Mouse (Mus musculus): ENCODE data around the gene Pbx3. TPM values are rescaled to one million over a fixed set of nuclear protein-coding genes. Genes with fewer than 3 reads are reported as not detected.

Pbx3 gene
- polyA plus RNA-seq, 1 experiment from 2014 or later, result 87.4 TPM

DNA sequence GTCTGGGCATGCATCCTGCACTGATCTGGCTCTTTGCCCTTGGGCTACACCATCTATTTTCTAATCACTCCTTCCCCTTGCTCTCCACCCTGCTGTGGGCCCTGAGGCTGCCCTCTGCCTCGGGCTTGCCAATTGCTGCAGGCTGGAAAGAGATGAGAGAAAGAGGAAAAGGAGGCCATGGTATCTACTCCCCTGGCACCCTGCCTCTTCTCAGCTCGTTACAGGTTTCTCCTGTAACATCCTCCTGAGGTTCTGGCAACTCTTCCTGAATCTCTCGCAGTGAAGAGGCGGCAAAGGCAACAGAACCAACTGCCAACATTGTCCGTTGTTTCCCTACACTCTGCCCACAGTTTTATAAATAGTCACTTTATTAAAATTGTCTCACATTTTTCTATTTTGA, 179.7 kb downstream of the Pbx3 start:
- 79% methylated on average over 5 of the region's 5 CpGs for WGBS

DNA sequence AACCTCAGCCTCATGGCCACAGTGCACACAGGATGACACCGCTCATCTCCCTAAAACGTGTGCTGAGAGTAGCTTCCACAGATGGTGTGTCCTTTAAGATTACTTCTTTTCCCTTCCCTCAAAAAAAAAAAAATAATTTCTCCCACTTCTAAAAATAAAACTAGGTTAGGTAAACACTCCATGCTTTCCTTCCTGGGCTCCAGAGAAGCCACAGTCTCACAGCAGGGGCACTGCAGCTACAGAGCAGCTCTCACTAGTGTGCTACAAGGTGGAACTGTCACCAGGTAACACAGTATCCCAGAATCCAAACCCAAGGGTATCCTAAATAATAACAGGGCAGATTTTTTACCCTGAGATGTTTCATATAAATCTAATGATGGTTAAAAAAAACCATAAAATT, 185.6 kb downstream of the Pbx3 start:
- Histone ChIP-seq H3K27ac (ENCODE audit: low read depth, low read length) (no peak overlapping the region), H3K4me1 (replicated peaks; ENCODE audit: control insufficient read depth, insufficient read depth, low read length) (no peaks in the 10 kb centered on the region), H3K9me3 (ENCODE audit: control insufficient read depth, low read length) (no peaks in the 10 kb centered on the region), H3K4me3 (ENCODE audit: low read depth, low read length) (no peak overlapping the region), H3K4me2 (replicated peaks; ENCODE audit: low read depth, low read length) (no peak overlapping the region), H3K36me3 (ENCODE audit: control insufficient read depth, insufficient read depth, low read length) (no peaks in the 10 kb centered on the region), H3K9ac (ENCODE audit: low read depth, low read length) (no peak overlapping the region), H3K27me3 (ENCODE audit: control insufficient read depth, insufficient read depth, low read length) (no peaks in the 10 kb centered on the region)
- DNase-seq (ENCODE audit: low spot score) (no peak), ATAC-seq (ENCODE audit: low FRiP score) (no peak)
- WGBS, result 92% methylated on average over 2 of the region's 2 CpGs

More for the DNA sequence above, 179.7 kb downstream of the Pbx3 start:
- H3K9me3 ChIP-seq (ENCODE audit: control insufficient read depth, low read length), result no peaks in the 10 kb centered on the region
- H3K36me3 ChIP-seq (ENCODE audit: control insufficient read depth, insufficient read depth, low read length), result no peaks in the 10 kb centered on the region
- H3K9ac ChIP-seq (ENCODE audit: low read depth, low read length), result no peak overlapping the region
- no peaks in the 10 kb centered on the region for H3K4me1 ChIP-seq (replicated peaks; ENCODE audit: control insufficient read depth, insufficient read depth, low read length)
- no peak overlapping the region for H3K4me2 ChIP-seq (replicated peaks; ENCODE audit: low read depth, low read length)
- no peak overlapping the region for H3K4me3 ChIP-seq (ENCODE audit: low read depth, low read length)
- ATAC-seq (ENCODE audit: low FRiP score) (no peak), DNase-seq (ENCODE audit: low spot score) (no peak)
- H3K27ac ChIP-seq (ENCODE audit: low read depth, low read length), result no peak overlapping the region
- no peaks in the 10 kb centered on the region for H3K27me3 ChIP-seq (ENCODE audit: control insufficient read depth, insufficient read depth, low read length)

DNA sequence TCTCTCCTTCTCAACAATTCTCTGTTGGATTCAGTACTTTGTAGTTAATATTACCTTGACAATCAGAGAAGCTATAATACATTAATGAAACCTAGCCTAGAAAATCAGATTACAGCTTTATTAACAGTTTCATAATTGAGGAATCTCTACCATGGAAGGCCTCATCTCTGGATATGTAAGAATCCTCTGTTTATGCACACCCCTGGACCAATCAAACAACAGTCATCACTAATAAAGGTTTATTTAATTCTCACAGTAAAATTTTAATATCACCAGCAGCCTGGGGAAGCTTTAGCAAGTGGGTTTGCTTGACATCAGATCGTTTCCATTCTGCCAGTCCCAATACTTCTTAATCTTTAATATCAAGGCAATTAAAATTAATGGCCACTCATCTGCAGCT, 191.3 kb downstream of the Pbx3 start:
- H3K27ac ChIP-seq (ENCODE audit: low read depth, low read length), result no peak overlapping the region
- no peaks in the 10 kb centered on the region for H3K27me3 ChIP-seq (ENCODE audit: control insufficient read depth, insufficient read depth, low read length)
- H3K4me3 ChIP-seq (ENCODE audit: low read depth, low read length), result no peak overlapping the region
- H3K9ac ChIP-seq (ENCODE audit: low read depth, low read length), result no peak overlapping the region
- no peaks in the 10 kb centered on the region for H3K9me3 ChIP-seq (ENCODE audit: control insufficient read depth, low read length)
- 0 out of 2 replicates have a peak, but pooled peaks cover 2% of the 10 kb centered on the region for H3K36me3 ChIP-seq (ENCODE audit: control insufficient read depth, insufficient read depth, low read length)
- ATAC-seq (ENCODE audit: low FRiP score) (no peak), DNase-seq (ENCODE audit: low spot score) (no peak)
- WGBS, result 81% methylated on average over 1 of the region's 1 CpGs
- no peak overlapping the region for H3K4me2 ChIP-seq (replicated peaks; ENCODE audit: low read depth, low read length)
- no peaks in the 10 kb centered on the region; the same call in 1 of the 2 replicates for H3K4me1 ChIP-seq (replicated peaks; ENCODE audit: control insufficient read depth, insufficient read depth, low read length)

DNA sequence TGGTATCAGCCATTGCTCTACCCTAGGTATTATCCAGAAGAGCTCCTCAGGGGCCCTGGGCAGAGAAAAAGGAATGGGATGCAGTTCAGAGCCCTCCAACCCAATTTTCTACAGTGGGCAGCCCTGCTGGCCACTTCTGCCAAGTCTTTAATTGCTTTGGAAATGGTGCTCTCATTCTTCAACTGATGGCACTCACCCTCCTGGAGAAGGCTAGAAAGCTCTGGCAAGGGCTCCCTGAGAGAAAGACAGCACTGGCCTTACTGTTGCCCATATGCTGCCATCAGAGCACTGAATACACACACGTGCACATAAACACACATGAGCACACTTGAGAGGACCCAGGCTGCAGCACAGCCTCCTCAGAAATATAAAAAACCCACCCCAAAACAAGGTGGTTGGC, 193.6 kb downstream of the Pbx3 start:
- no peak for ATAC-seq (ENCODE audit: low FRiP score)

DNA sequence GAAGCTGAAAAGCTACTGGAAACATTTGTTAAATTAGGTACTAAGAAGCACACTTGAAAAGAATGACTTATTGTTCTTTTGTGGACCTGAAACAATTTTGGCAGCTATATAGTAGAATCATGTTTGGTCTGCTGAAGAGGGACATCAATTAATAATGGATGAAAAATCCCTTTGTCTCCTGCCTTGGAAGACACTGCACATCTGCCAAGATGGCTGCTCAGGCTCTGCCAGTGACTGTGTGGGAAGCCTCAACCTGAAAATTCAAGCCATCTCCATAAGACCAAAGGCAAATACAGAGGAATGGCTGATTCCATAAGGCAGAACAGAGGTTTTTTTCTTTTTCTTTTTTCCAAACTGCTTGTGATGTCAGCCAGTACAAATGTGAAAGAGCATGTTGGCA, 194.3 kb downstream of the Pbx3 start:
- Histone ChIP-seq H3K27me3 (ENCODE audit: control insufficient read depth, insufficient read depth, low read length) (no peaks in the 10 kb centered on the region), H3K9ac (ENCODE audit: low read depth, low read length) (no peak overlapping the region), H3K36me3 (ENCODE audit: control insufficient read depth, insufficient read depth, low read length) (0 out of 2 replicates have a peak, but pooled peaks cover 2% of the 10 kb centered on the region), H3K27ac (ENCODE audit: low read depth, low read length) (no peak overlapping the region), H3K9me3 (ENCODE audit: control insufficient read depth, low read length) (no peaks in the 10 kb centered on the region), H3K4me3 (ENCODE audit: low read depth, low read length) (no peak overlapping the region), H3K4me1 (replicated peaks; ENCODE audit: control insufficient read depth, insufficient read depth, low read length) (peaks cover 2% of the 10 kb centered on the region; the same call in 1 of the 2 replicates), H3K4me2 (replicated peaks; ENCODE audit: low read depth, low read length) (no peak overlapping the region)
- no peak for DNase-seq (ENCODE audit: low spot score)
- no peak for ATAC-seq (ENCODE audit: low FRiP score)

More for the DNA sequence above, 193.6 kb downstream of the Pbx3 start:
- H3K36me3 ChIP-seq (ENCODE audit: control insufficient read depth, insufficient read depth, low read length), result 0 out of 2 replicates have a peak, but pooled peaks cover 2% of the 10 kb centered on the region
- 88% methylated on average over 1 of the region's 1 CpGs for WGBS
- no peak for DNase-seq (ENCODE audit: low spot score)
- H3K27ac ChIP-seq (ENCODE audit: low read depth, low read length), result no peak overlapping the region
- H3K27me3 ChIP-seq (ENCODE audit: control insufficient read depth, insufficient read depth, low read length), result no peaks in the 10 kb centered on the region
- no peak overlapping the region for H3K9ac ChIP-seq (ENCODE audit: low read depth, low read length)
- no peak overlapping the region for H3K4me3 ChIP-seq (ENCODE audit: low read depth, low read length)
- no peaks in the 10 kb centered on the region for H3K9me3 ChIP-seq (ENCODE audit: control insufficient read depth, low read length)
- peaks cover 2% of the 10 kb centered on the region; the same call in 1 of the 2 replicates for H3K4me1 ChIP-seq (replicated peaks; ENCODE audit: control insufficient read depth, insufficient read depth, low read length)
- no peak overlapping the region for H3K4me2 ChIP-seq (replicated peaks; ENCODE audit: low read depth, low read length)

GRCm38 (mm10) chr2:34170424-34170823, 202.5 kb downstream of the Pbx3 start:
- Histone ChIP-seq H3K4me2 (replicated peaks; ENCODE audit: low read depth, low read length) (no peak overlapping the region), H3K36me3 (ENCODE audit: control insufficient read depth, insufficient read depth, low read length) (0 out of 2 replicates have a peak, but pooled peaks cover 2% of the 10 kb centered on the region), H3K27me3 (ENCODE audit: control insufficient read depth, insufficient read depth, low read length) (no peaks in the 10 kb centered on the region), H3K9me3 (ENCODE audit: control insufficient read depth, low read length) (no peaks in the 10 kb centered on the region), H3K9ac (ENCODE audit: low read depth, low read length) (no peak overlapping the region), H3K27ac (ENCODE audit: low read depth, low read length) (no peak overlapping the region), H3K4me1 (replicated peaks; ENCODE audit: control insufficient read depth, insufficient read depth, low read length) (no peaks in the 10 kb centered on the region), H3K4me3 (ENCODE audit: low read depth, low read length) (no peak overlapping the region)
- DNase-seq (ENCODE audit: low spot score) (no peak), ATAC-seq (ENCODE audit: low FRiP score) (no peak)
- 95% methylated on average over 2 of the region's 2 CpGs for WGBS

- no peak overlapping the region for H3K4me2 ChIP-seq (replicated peaks; ENCODE audit: low read depth, low read length)
- ATAC-seq (ENCODE audit: low FRiP score) (no peak), DNase-seq (ENCODE audit: low spot score) (no peak)
- no peak overlapping the region for H3K9ac ChIP-seq (ENCODE audit: low read depth, low read length)
- no peaks in the 10 kb centered on the region for H3K27me3 ChIP-seq (ENCODE audit: control insufficient read depth, insufficient read depth, low read length)
- 86% methylated on average over 2 of the region's 2 CpGs for whole genome bisulfite sequencing
- H3K36me3 ChIP-seq (ENCODE audit: control insufficient read depth, insufficient read depth, low read length), result 0 out of 2 replicates have a peak, but pooled peaks cover 2% of the 10 kb centered on the region
- no peak overlapping the region for H3K27ac ChIP-seq (ENCODE audit: low read depth, low read length)
- H3K4me3 ChIP-seq (ENCODE audit: low read depth, low read length), result no peak overlapping the region
- H3K9me3 ChIP-seq (ENCODE audit: control insufficient read depth, low read length), result no peaks in the 10 kb centered on the region
- no peaks in the 10 kb centered on the region for H3K4me1 ChIP-seq (replicated peaks; ENCODE audit: control insufficient read depth, insufficient read depth, low read length)
These were observed 203.3 kb downstream of the Pbx3 start for GRCm38 (mm10) chr2:34169626-34170025.

DNA sequence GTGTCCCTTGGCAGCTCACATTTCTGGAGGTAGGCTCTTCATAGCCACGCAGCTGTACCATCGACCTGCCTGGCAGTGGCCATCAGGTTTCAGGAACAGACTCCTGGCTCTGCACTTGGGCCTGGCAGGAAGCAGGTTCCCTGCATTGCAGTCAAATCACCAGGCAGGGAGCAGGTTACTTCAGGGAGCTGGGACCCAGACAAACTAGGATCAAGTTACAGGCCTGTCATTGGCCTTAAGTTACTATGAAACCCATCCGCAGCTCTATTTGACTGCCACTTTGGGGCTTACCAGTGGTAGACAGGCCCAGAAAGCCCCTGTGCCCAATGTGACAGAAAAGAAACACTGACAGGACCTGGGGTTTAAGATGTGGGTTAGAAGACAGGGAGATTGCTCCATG, 204.8 kb downstream of the Pbx3 start:
- DNase-seq (ENCODE audit: low spot score) (no peak), ATAC-seq (ENCODE audit: low FRiP score) (no peak)
- Histone ChIP-seq H3K36me3 (ENCODE audit: control insufficient read depth, insufficient read depth, low read length) (0 out of 2 replicates have a peak, but pooled peaks cover 2% of the 10 kb centered on the region), H3K27me3 (ENCODE audit: control insufficient read depth, insufficient read depth, low read length) (no peaks in the 10 kb centered on the region), H3K4me2 (replicated peaks; ENCODE audit: low read depth, low read length) (no peak overlapping the region), H3K27ac (ENCODE audit: low read depth, low read length) (no peak overlapping the region), H3K9ac (ENCODE audit: low read depth, low read length) (no peak overlapping the region), H3K9me3 (ENCODE audit: control insufficient read depth, low read length) (no peaks in the 10 kb centered on the region), H3K4me1 (replicated peaks; ENCODE audit: control insufficient read depth, insufficient read depth, low read length) (no peaks in the 10 kb centered on the region), H3K4me3 (ENCODE audit: low read depth, low read length) (no peak overlapping the region)
- WGBS, result 53% methylated on average over 3 of the region's 3 CpGs

GRCm38 (mm10) chr2:34162484-34162883, 210.5 kb downstream of the Pbx3 start:
- Histone ChIP-seq H3K9me3 (ENCODE audit: control insufficient read depth, low read length) (no peaks in the 10 kb centered on the region), H3K36me3 (ENCODE audit: control insufficient read depth, insufficient read depth, low read length) (no peaks in the 10 kb centered on the region), H3K27ac (ENCODE audit: low read depth, low read length) (no peak overlapping the region), H3K4me2 (replicated peaks; ENCODE audit: low read depth, low read length) (no peak overlapping the region), H3K4me3 (ENCODE audit: low read depth, low read length) (no peak overlapping the region), H3K27me3 (ENCODE audit: control insufficient read depth, insufficient read depth, low read length) (no peaks in the 10 kb centered on the region), H3K4me1 (replicated peaks; ENCODE audit: control insufficient read depth, insufficient read depth, low read length) (no peaks in the 10 kb centered on the region), H3K9ac (ENCODE audit: low read depth, low read length) (no peak overlapping the region)
- WGBS, result 90% methylated on average over 3 of the region's 3 CpGs
- ATAC-seq (ENCODE audit: low FRiP score), result no peak
- no peak for DNase-seq (ENCODE audit: low spot score)
